Mouse (Mus musculus) stomach, postnatal 0 days (tissue): ENCODE measurements around the gene Erlec1.

Experiments
- CTCF ChIP-seq: IDR thresholded peaks from 2 replicates; pipeline ENCODE4 v1.5.1; 2016; ENCODE audit warnings: antibody characterized with exemption, low read depth, mild to moderate bottlenecking, moderate library complexity
- EP300 ChIP-seq: optimal IDR thresholded peaks from 2 replicates; pipeline ENCODE3; 2016; ENCODE audit warnings: antibody characterized with exemption

DNA sequence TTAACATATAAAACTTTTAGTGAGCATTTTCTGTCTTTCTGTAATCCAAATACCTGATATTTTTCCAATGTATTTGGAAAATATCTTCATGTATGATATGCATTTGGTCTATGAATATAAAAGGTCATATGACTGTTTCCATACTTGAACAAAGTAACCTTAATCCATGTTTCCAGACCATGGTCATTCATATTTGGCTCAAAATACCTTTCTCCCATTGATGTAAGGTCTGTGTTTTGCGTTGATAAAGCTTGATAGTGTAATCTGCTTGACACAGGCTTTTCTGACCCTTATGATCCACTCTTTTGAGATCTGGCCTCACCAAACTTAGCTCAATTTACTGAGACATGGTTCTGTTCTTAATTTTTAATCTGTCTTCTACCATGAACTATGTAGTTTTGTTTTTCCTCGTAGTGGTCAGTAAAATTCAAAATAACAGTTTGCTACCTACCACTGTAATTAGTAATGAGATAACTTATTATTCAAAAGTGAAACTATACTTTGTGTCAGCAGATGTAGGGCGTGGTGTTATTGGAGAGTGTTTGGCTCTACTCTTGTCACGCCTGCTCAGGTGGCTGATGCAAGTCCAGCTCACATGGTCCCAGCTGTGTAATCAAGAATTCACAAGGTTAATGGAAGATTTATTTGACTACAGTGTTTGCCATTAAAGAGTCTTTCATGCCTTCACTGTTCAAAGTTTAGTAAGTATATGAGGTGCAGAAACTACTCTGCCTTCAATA, 47.2 kb upstream of the Erlec1 start:
- TF ChIP-seq EP300 (no peak), CTCF (no peak)
